Mouse (Mus musculus): ENCODE data around the gene Dlg4. TPM values are rescaled to one million over a fixed set of nuclear protein-coding genes. Genes with fewer than 3 reads are reported as not detected.

Dlg4 gene
- total and polyA plus RNA-seq, 3 experiments = 6.8 to 15.3 (median 7.3) TPM

DNA sequence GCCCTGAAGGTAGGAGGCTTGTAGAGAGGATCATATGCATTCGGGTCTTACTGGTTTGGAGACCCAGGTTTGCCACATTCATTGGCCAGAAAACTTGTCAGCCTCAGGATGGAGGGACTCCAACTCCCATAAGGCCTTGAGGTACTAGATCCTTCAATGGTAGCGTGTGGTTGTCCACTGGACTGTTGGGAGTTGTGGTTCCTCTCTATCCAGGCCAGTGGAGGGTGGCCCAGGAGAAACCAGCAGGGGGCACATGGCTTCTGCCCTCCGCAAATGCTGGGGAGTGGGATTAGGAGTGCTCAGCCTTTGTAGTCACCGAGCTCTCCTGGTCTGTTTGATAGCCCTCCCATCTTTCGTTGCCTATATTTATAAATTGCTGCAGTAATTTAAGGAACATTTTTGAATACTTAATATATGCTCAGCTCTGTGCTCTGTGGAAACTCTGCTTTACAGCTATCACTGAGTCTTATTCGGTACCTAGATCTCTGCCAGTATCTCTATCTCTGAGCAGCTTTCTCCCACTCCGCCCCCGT lies 4.1 kb downstream of the Dlg4 start (continued):
- TF ChIP-seq ZMIZ1 (IDR thresholded peaks at IDR 0.05; ENCODE audit: low read depth, low read length) (no peak), MEF2A (IDR thresholded peaks at IDR 0.05; ENCODE audit: borderline replicate concordance, low read depth, low read length) (no peak), UBTF (IDR thresholded peaks at IDR 0.05; ENCODE audit: low read depth, low read length) (no peak), BHLHE40 (IDR thresholded peaks at IDR 0.05; ENCODE audit: low read depth, low read length) (no peak), TCF12 (IDR thresholded peaks at IDR 0.05; ENCODE audit: low read depth, low read length) (no peak), E2F4 (IDR thresholded peaks at IDR 0.05; ENCODE audit: insufficient replicate concordance, low read depth, low read length) (no peak), EP300 (IDR thresholded peaks at IDR 0.05; ENCODE audit: low read length) (no peak), CHD2 (IDR thresholded peaks at IDR 0.05; ENCODE audit: low read length) (no peak), NRF1 (IDR thresholded peaks at IDR 0.05; ENCODE audit: low read depth, low read length) (no peak), CHD1 (IDR thresholded peaks at IDR 0.05; ENCODE audit: low read depth, low read length) (no peak), USF1 (IDR thresholded peaks at IDR 0.05; ENCODE audit: low read depth, low read length) (no peak), KAT2A (IDR thresholded peaks at IDR 0.05; ENCODE audit: insufficient replicate concordance, low read length) (peak; percentile 96; the same call in 1 of the 2 replicates), JUND (conservative IDR thresholded peaks at IDR 0.05; ENCODE audit: low read depth, low read length) (no peak), SMC3 (IDR thresholded peaks at IDR 0.05; ENCODE audit: low read depth, low read length) (no peak), RCOR1 (conservative IDR thresholded peaks at IDR 0.05; ENCODE audit: low read depth, low read length) (no peak), POLR2AphosphoS2 (IDR thresholded peaks at IDR 0.05; ENCODE audit: low read depth, low read length) (no peak), HCFC1 (IDR thresholded peaks at IDR 0.05; ENCODE audit: low read depth, low read length) (peak; percentile 97), MAZ (IDR thresholded peaks at IDR 0.05; ENCODE audit: low read depth, low read length) (peak; percentile 3; the same call in 1 of the 2 replicates), RAD21 (IDR thresholded peaks at IDR 0.05; ENCODE audit: low read depth, low read length) (no peak; the same call in 1 of the 2 replicates)

DNA sequence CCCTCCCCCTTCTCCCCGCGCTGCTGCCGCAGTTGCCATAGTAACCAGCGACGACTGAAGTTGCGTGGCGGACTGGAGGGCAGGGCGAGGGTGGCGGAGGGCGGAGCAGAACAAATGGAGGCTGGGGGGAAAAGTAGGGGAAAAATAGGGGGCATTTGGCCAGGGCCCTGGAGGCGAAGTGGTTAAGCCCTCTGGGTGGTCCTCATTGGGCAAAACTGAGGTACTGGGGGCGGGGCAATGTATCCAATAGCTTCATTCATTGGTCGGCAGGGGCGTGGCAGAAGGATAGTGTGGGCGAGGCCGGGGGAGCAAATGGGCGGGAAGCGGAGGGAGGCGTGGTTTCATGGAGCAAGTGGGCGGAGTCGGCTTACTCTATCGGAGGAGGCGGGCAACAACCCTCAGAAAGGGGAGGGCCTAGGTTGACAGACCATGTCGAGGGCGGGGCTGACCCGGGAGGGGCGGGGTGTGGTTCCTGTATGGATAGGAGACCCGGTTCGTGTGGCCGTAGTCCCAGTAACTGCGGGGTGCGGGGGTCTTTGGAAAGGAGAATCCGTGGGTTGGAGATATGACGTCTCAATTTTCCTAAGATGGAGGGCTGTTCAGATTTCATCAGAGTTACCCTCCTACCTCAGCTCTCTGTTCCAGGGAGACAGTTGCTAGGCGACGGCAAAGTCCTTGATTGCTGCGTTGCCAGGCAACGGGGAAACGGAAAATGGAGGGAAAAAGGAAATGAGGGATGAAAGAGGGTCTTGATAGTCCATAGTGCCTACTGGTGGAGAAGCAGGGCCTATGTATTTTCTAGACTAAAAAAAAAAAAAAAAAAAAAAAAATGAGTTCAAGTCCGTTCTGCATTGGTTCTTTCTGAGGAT lies 4.8 kb downstream of the Dlg4 start:
- Histone ChIP-seq H3K4me1 (ENCODE audit: control insufficient read depth in 1 of 2, insufficient read depth in 2 of 2) (peaks cover 8 to 27% of the 10 kb centered on the region in 2 experiments; a peak in 3 of 4 replicates), H3K27me3 (replicated peaks) (peaks cover 13% of the 10 kb centered on the region), H3K36me3 (replicated peaks in 1 of 2; ENCODE audit: control insufficient read depth in 1 of 2, insufficient read depth in 1 of 2, low read length in 1 of 2) (no peaks in the 10 kb centered on the region), H3K79me2 (replicated peaks; ENCODE audit: control insufficient read depth, extremely low read depth, insufficient read depth, poor library complexity, severe bottlenecking) (no peaks in the 10 kb centered on the region), H3K9me3 (replicated peaks; ENCODE audit: low read length) (no peaks in the 10 kb centered on the region), H3K4me3 (replicated peaks in 1 of 3; ENCODE audit: low read depth in 2 of 3, low read length in 2 of 3, poor library complexity in 1 of 3) (peak overlapping the region; percentile 51 to 59 (median 52)), H3K9ac (ENCODE audit: insufficient read depth, low read depth) (no peak overlapping the region), H3K27ac (ENCODE audit: insufficient read depth, low read depth) (no peak overlapping the region), H3K4me2 (ENCODE audit: insufficient read depth, low read depth, poor library complexity, severe bottlenecking) (peak overlapping the region; percentile 68)
- dilution Hi-C loops (cut with MboI; ENCODE audit: extremely low pct_ligation_motif_present, extremely low pct_unique_long_range_greater_than_20kb, low sequenced_read_pairs) = no loop called here
- peak; percentile 100 for DNase-seq (ENCODE audit: extremely low read depth)
- in situ Hi-C loops (cut with MboI; ENCODE audit: low pct_ligation_motif_present, low pct_unique_long_range_greater_than_20kb, low sequenced_read_pairs) = loop anchor here (25.0 kb wide), 1 partner anchor 934 kb away; the partner anchor contains the start of genes Per1 and Vamp2
- TF ChIP-seq USF1 (IDR thresholded peaks at IDR 0.05; ENCODE audit: low read depth, low read length) = no peak
- TF ChIP-seq HCFC1 (IDR thresholded peaks at IDR 0.05; ENCODE audit: low read depth, low read length) = no peak
- no peak for TF ChIP-seq CTCF (conservative IDR thresholded peaks at IDR 0.05 in 1 of 2, IDR thresholded peaks at IDR 0.05 in 1 of 2; ENCODE audit: low read depth in 2 of 2, low read length in 2 of 2)
- TF ChIP-seq JUND (conservative IDR thresholded peaks at IDR 0.05; ENCODE audit: low read depth, low read length) = no peak
- no peak for TF ChIP-seq EP300 (IDR thresholded peaks at IDR 0.05; ENCODE audit: low read length)
- TF ChIP-seq JUN (IDR thresholded peaks at IDR 0.05; ENCODE audit: insufficient read depth, low read depth, low read length) = no peak
- TF ChIP-seq IRF4 (IDR thresholded peaks at IDR 0.05; ENCODE audit: low read depth, low read length) = 0 out of 2 replicates have a peak, but pooled peaks have one; percentile 6
- no peak for TF ChIP-seq E2F4 (IDR thresholded peaks at IDR 0.05; ENCODE audit: insufficient replicate concordance, low read depth, low read length)
- TF ChIP-seq UBTF (IDR thresholded peaks at IDR 0.05; ENCODE audit: low read depth, low read length) = no peak
- TF ChIP-seq ELF1 (IDR thresholded peaks at IDR 0.05; ENCODE audit: low read depth, low read length) = peak; percentile 54
- TF ChIP-seq SMC3 (IDR thresholded peaks at IDR 0.05; ENCODE audit: low read depth, low read length) = no peak
- peak; percentile 84 for TF ChIP-seq ZNF384 (IDR thresholded peaks at IDR 0.05; ENCODE audit: low read depth, low read length)
- no peak for TF ChIP-seq MYC (IDR thresholded peaks at IDR 0.05; ENCODE audit: low read depth, low read length)
- TF ChIP-seq NRF1 (IDR thresholded peaks at IDR 0.05; ENCODE audit: low read depth, low read length) = peak; percentile 34; the same call in 1 of the 2 replicates
- no peak for TF ChIP-seq POLR2A (IDR thresholded peaks at IDR 0.05; ENCODE audit: low read depth, low read length)
- TF ChIP-seq TCF12 (IDR thresholded peaks at IDR 0.05; ENCODE audit: low read depth, low read length) = no peak; the same call in 1 of the 2 replicates
- TF ChIP-seq SIN3A (IDR thresholded peaks at IDR 0.05; ENCODE audit: low read length) = peak; percentile 81
- TF ChIP-seq CHD2 (IDR thresholded peaks at IDR 0.05; ENCODE audit: low read length) = peak; percentile 69
- no peak for TF ChIP-seq ZMIZ1 (IDR thresholded peaks at IDR 0.05; ENCODE audit: low read depth, low read length)
- TF ChIP-seq MXI1 (IDR thresholded peaks at IDR 0.05; ENCODE audit: low read depth, low read length) = peak; percentile 75
- TF ChIP-seq MAZ (IDR thresholded peaks at IDR 0.05; ENCODE audit: low read depth, low read length) = peak; percentile 85
- no peak for TF ChIP-seq NELFE (IDR thresholded peaks at IDR 0.05; ENCODE audit: low read depth, low read length)
- no peak for TF ChIP-seq RAD21 (IDR thresholded peaks at IDR 0.05; ENCODE audit: low read depth, low read length)
- TF ChIP-seq TBP (conservative IDR thresholded peaks at IDR 0.05; ENCODE audit: low read depth, low read length) = no peak
- TF ChIP-seq GABPA (IDR thresholded peaks at IDR 0.05; ENCODE audit: insufficient replicate concordance, low read depth, low read length) = no peak
- no peak for TF ChIP-seq KAT2A (IDR thresholded peaks at IDR 0.05; ENCODE audit: insufficient replicate concordance, low read length)
- TF ChIP-seq CHD1 (IDR thresholded peaks at IDR 0.05; ENCODE audit: low read depth, low read length) = no peak

Data from CH12.LX (cell line).